In the genomic region with DNA sequence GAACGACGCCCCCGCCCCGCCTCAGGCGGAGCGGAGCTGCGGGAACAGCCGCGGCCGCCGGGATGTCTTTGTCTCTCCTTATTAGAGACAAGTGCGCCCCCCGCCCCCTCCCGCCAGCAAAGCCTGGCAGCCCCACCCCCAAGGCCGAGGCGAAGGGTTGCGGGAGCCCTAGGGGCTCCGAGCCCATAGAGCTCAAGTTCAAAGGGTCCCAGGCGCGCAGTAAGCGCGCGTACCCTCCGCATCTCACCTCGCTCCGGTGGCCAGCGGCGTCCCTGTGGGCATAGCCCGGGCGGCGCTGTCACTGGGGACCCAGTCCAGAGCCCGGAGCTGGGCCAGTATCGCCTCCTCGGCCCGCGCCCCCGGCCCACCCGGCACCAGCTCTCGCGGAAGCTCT, we compare ENCODE assay signal across 7 mouse cellular contexts. TPM values are rescaled to one million over a fixed set of nuclear protein-coding genes. Genes with fewer than 3 reads are reported as not detected.
DNase-seq lines count a peak whose midpoint lies in the region; ATAC-seq lines count a peak whose summit lies in the region.

No protein-coding gene starts in this region.

- H3K4me2 ChIP-seq in lung, embryonic 16.5 days (ENCODE audit: low read depth, low read length), result peak overlapping the region; percentile 99
- peak overlapping the region; percentile 97 for H3K4me2 ChIP-seq in forebrain, embryonic 11.5 days (ENCODE audit: low read depth, low read length, severe bottlenecking)
- peak overlapping the region; percentile 94 for H3K4me2 ChIP-seq in intestine, embryonic 15.5 days (replicated peaks)
- H3K4me2 ChIP-seq in neural tube, embryonic 13.5 days, result peak overlapping the region; percentile 82

- peak overlapping the region; percentile 69 for H3K4me3 ChIP-seq in lung, embryonic 16.5 days (ENCODE audit: low read length)
- peak overlapping the region; percentile 64 for H3K4me3 ChIP-seq in forebrain, embryonic 11.5 days (ENCODE audit: low read depth, low read length)
- peak overlapping the region; percentile 67 for H3K4me3 ChIP-seq in intestine, embryonic 15.5 days (replicated peaks)
- peak overlapping the region; percentile 85 for H3K4me3 ChIP-seq in neural tube, embryonic 13.5 days

- no peak overlapping the region for H3K27ac ChIP-seq in lung, embryonic 16.5 days (ENCODE audit: low read length)
- H3K27ac ChIP-seq in forebrain, embryonic 11.5 days (ENCODE audit: low read depth, low read length), result 0 out of 2 replicates have a peak overlapping the region, but pooled peaks have one; percentile 7
- peak overlapping the region; percentile 71 for H3K27ac ChIP-seq in intestine, embryonic 15.5 days
- peak overlapping the region; percentile 89 for H3K27ac ChIP-seq in neural tube, embryonic 13.5 days (replicated peaks)

- 0% methylated on average over 30 of the region's 40 CpGs for WGBS in lung, embryonic 16.5 days
- WGBS in forebrain, embryonic 11.5 days, result 0% methylated on average over 32 of the region's 40 CpGs
- WGBS in intestine, embryonic 15.5 days, result 1% methylated on average over 40 of the region's 40 CpGs
- 0% methylated on average over 40 of the region's 40 CpGs for whole genome bisulfite sequencing in neural tube, embryonic 13.5 days

- peak; percentile 37 for ATAC-seq in lung, embryonic 16.5 days (ENCODE audit: low read depth)
- peak; percentile 65 for ATAC-seq in forebrain, embryonic 11.5 days (replicated peaks; ENCODE audit: low FRiP score)
- ATAC-seq in intestine, embryonic 15.5 days, result peak; percentile 12
- ATAC-seq in neural tube, embryonic 13.5 days (ENCODE audit: low read depth), result peak; percentile 42

- no peaks in the 10 kb centered on the region for H3K9me3 ChIP-seq in lung, embryonic 16.5 days (ENCODE audit: control insufficient read depth, low read length)
- H3K9me3 ChIP-seq in forebrain, embryonic 11.5 days (ENCODE audit: control insufficient read depth, low read length), result no peaks in the 10 kb centered on the region
- H3K9me3 ChIP-seq in intestine, embryonic 15.5 days, result no peaks in the 10 kb centered on the region
- H3K9me3 ChIP-seq in neural tube, embryonic 13.5 days, result no peaks in the 10 kb centered on the region

- H3K36me3 ChIP-seq in lung, embryonic 16.5 days (ENCODE audit: control insufficient read depth, insufficient read depth, low read length), result no peaks in the 10 kb centered on the region
- no peaks in the 10 kb centered on the region for H3K36me3 ChIP-seq in forebrain, embryonic 11.5 days (ENCODE audit: control insufficient read depth, insufficient read depth, low read length)
- no peaks in the 10 kb centered on the region for H3K36me3 ChIP-seq in intestine, embryonic 15.5 days
- peaks cover 4% of the 10 kb centered on the region; the same call in 1 of the 2 replicates for H3K36me3 ChIP-seq in neural tube, embryonic 13.5 days

- no peak for DNase-seq in lung, postnatal 4 days
- peak; percentile 72 for DNase-seq in forebrain, embryonic 11.5 days (ENCODE audit: low spot score)
- no peak for DNase-seq in kidney, postnatal 10 days
- no peak for DNase-seq in ovary, postnatal 36 days (ENCODE audit: low spot score)

- H3K9ac ChIP-seq in lung, embryonic 16.5 days (ENCODE audit: low read length), result peak overlapping the region; percentile 72
- peak overlapping the region; percentile 66 for H3K9ac ChIP-seq in forebrain, embryonic 11.5 days (ENCODE audit: low read length)
- H3K9ac ChIP-seq in intestine, embryonic 15.5 days, result peak overlapping the region; percentile 66
- peak overlapping the region; percentile 93 for H3K9ac ChIP-seq in neural tube, embryonic 13.5 days

- peaks cover 30% of the 10 kb centered on the region for H3K4me1 ChIP-seq in lung, embryonic 16.5 days (replicated peaks; ENCODE audit: control insufficient read depth, insufficient read depth, low read length)
- H3K4me1 ChIP-seq in forebrain, embryonic 11.5 days (replicated peaks; ENCODE audit: control insufficient read depth, insufficient read depth, low read length), result peaks cover 16% of the 10 kb centered on the region
- H3K4me1 ChIP-seq in intestine, embryonic 15.5 days (replicated peaks), result peaks cover 61% of the 10 kb centered on the region
- H3K4me1 ChIP-seq in neural tube, embryonic 13.5 days (replicated peaks), result peaks cover 51% of the 10 kb centered on the region

- H3K27me3 ChIP-seq in lung, embryonic 16.5 days (ENCODE audit: control insufficient read depth, insufficient read depth, low read depth, low read length), result peaks cover 21% of the 10 kb centered on the region
- H3K27me3 ChIP-seq in forebrain, embryonic 11.5 days (ENCODE audit: control insufficient read depth, insufficient read depth, low read length), result peaks cover 26% of the 10 kb centered on the region
- H3K27me3 ChIP-seq in intestine, embryonic 15.5 days (replicated peaks), result peaks cover 6% of the 10 kb centered on the region; the same call in 1 of the 2 replicates
- H3K27me3 ChIP-seq in neural tube, embryonic 13.5 days, result peaks cover 50% of the 10 kb centered on the region

RNA-seq across cellular contexts. Expression of gene Cacna1h, which starts 0.4 kb away (rescaled TPM):
- 1.5 and 2.0 TPM in 2 replicates for polyA plus RNA-seq in lung, embryonic 16.5 days (2015; fragmentation: Nextera tagmentation; extraction: Ambion mirVana)
- polyA plus RNA-seq in forebrain, embryonic 11.5 days (2014; fragmentation: Nextera tagmentation; extraction: Ambion mirVana), result 4.4 and 4.7 TPM in 2 replicates
- polyA plus RNA-seq in intestine, embryonic 15.5 days (2015; fragmentation: Nextera tagmentation; extraction: Ambion mirVana), result 4.3 and 4.6 TPM in 2 replicates
- 12.0 and 12.6 TPM in 2 replicates for polyA plus RNA-seq in neural tube, embryonic 13.5 days (2015; fragmentation: Nextera tagmentation; extraction: Ambion mirVana)

RNA-seq across cellular contexts. Expression of gene Tekt4, which starts 21.2 kb away (rescaled TPM):
- polyA plus RNA-seq in lung, embryonic 16.5 days (2015; fragmentation: Nextera tagmentation; extraction: Ambion mirVana), result 5.8 and 7.4 TPM in 2 replicates
- polyA plus RNA-seq in forebrain, embryonic 11.5 days (2014; fragmentation: Nextera tagmentation; extraction: Ambion mirVana), result 0.12 and 0.29 TPM in 2 replicates
- not detected in 2 replicates for polyA plus RNA-seq in intestine, embryonic 15.5 days (2015; fragmentation: Nextera tagmentation; extraction: Ambion mirVana)
- polyA plus RNA-seq in neural tube, embryonic 13.5 days (2015; fragmentation: Nextera tagmentation; extraction: Ambion mirVana), result 0.57 and 0.87 TPM in 2 replicates

Comparison
In these comparisons a context has a peak if more than half of its experiments do, and no peak if none do; other contexts are left out.
1. ATAC-seq: peak in every context shown above with its lines; median percentile 65 in forebrain, embryonic 11.5 days; 42 in neural tube, embryonic 13.5 days; 37 in lung, embryonic 16.5 days; 12 in intestine, embryonic 15.5 days.